Mouse (Mus musculus) left cerebral cortex, postnatal 36 days (tissue): Measurements from ENCODE around the gene Ube2r2. TPM values are rescaled to one million over a fixed set of nuclear protein-coding genes. Genes with fewer than 3 reads are reported as not detected.
A peak's percentile ranks its signal among the peaks of the same experiment; 100 is the strongest.

Source experiments
- DNase-seq, 2 experiments: peaks; one replicate each; pipeline ENCODE4 v3.0.0; 2021 to 2022; ENCODE audit warnings: low spot score in 2 of 2, mixed read lengths in 1 of 2
- intact Hi-C: fragments of 180-260 bp; cut with DNase I; formaldehyde crosslinking; loops from one replicate; pipeline ENCODE4 v1.15.1; 2025
- total RNA-seq, 2 experiments: library from RNA; stranded (reverse); gene quantifications; 2 replicates each; pipeline ENCODE4 v1.2.3; 2021

Gene Ube2r2
- total RNA-seq, 2 experiments from 2014 or later: 78.0 to 80.2 TPM

DNA sequence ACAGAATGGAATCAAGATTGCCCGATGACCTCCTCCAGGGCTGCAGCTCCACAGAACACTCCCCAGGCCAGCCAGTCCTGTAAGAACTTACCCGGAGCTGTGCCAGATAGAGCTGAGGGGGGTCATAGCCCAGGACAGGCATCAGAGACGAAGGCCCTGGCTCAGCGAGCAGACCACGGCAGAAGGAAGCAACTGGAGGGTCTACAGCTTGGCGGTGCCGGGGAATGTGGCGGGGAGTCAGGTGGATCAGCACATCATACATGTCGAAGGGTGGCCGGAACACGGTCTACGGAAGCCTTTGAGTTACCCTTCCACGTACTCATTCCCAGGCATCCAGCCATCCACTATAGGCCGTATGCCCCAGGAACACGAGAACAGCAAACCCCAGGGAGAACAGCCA is 19.8 kb upstream of the Ube2r2 start:
- intact Hi-C loops: no loop called here
- DNase-seq: no peak

DNA sequence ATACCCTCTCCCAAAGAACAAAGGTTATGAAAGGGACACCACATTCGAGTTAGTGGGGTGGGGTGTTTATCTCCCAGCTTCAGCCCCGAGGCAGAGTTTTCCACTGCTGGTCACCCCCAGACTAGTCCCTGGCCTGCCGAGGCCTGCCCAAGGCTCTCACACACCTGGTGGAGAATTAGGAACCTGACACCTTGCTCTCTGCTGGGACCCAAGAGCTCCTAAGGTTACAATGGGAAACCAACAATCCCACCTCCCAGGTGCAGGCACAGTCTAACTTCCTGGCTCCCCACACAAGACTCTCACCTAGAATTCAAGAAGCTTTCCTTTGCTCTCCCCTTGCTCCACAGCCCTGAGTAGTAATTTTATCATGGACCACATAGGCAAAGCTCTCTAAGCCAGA is 18.7 kb upstream of the Ube2r2 start:
- no peak for DNase-seq
- intact Hi-C loops: no loop called here

DNA sequence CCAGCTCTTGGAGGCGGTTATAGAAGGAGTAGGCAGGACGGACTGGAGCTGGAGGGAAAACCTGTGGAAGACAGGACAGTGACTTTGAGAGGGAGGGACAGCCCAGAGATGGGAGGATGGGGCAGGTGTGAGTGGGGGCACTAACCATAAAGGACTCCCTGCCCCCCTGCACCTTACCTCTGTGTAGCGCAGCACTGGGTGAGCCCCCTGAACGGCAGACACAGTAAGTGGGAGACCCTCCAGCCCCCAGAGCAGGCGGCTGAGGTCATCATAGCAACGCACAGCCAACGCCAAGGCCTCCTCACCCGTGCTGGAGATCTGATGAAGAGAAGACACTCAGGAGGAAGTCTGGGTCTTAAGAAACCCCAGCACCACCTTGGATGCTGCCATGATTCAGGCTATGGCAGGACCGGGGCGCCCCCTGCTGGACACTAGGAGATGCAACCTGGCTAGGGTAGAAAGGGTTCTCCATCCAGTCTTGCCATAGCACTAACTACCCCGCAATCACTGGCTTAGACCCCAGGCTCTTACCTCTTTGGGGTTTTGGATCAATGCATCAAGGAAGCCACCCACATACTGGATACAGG is 16.7 kb upstream of the Ube2r2 start:
- intact Hi-C loops: loop anchor here (1.0 kb wide), 1 partner anchor 68 kb away; no protein-coding TSS in a partner anchor
- DNase-seq: peak; percentile 37 to 44

DNA sequence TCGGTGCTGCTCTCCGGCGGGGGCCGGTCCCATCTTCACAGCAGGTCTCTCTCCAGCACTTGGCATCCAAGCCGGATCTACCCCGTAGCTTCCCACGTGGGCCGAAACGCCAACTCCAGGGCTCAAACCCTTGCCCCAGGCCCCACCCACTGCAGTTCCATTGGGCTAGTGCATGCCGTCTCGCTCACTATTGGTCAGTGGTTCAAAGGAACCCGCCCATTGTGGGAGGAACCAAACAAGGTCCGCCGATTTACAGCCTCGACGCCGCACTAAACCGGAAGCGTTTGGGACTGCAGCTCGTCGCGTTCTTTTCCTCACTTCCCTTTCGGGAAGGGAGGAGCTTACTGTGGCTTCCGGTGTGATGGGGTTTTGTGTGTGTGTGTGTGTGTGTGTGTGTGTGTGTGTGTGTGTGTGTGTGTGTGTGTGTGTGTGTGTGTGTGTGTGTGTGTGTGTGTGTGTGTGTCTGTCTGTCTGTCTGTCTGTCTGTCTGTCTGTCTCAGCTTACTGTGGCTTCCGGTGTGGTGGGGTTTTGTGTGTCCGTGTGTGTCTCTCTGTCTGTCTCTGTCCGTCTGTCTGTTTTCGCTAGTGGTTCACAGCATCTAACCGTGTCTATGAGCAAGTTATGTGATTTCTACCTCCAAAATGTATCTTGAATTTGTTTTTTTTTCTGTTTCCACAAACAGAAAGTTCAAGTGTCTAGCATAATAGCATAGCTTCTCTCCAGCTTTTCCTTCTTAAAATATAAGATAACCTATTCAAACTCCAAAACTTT is 11.2 kb upstream of the Ube2r2 start, which contains the start of gene Nol6:
Gene Nol6 (minus strand): TSS at position 276 of the 772 bp plus-strand sequence.
- peak; percentile 97 to 99 for DNase-seq
- intact Hi-C loops: no loop called here

DNA sequence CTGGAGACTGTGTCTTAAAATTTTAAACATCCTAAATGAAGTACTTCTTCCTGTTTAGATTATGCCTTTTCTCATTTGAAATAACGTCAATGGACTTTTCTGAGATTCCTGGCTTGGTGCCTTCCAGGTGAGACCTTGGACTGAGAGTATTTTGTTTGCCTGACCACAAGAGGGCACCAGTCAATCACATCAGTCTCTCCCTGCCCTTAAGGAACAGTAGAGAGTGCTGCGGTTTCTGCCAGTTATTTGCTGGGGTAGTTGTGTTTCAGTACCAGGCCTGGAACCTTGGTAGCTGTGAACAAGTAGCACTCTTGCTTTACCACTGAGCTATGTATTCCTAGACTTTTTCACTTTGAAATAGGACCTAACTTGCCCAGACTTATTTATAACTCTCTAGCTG is 6.1 kb upstream of the Ube2r2 start:
- peak in 1 of 2 experiments; percentile 32 for DNase-seq
- intact Hi-C loops: no loop called here

DNA sequence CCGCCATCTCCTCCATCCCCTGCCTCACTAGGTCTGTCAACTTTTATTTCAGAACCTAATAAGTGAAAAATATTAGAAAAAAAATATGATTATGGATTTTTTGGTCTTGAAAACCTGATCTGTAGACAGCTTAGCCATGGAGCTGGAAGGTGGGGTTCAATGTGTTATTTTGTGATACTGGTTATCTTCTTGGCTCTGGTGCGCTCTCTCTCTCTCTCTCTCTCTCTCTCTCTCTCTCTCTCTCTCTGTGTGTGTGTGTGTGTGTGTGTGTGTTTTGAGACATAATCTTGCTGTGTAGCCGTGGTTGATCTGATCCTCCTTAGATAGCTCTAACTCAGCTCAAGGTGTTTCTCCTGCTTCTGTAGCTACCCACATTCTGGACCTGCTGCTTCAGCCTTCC is 5.7 kb upstream of the Ube2r2 start:
- intact Hi-C loops: no loop called here
- DNase-seq: no peak

DNA sequence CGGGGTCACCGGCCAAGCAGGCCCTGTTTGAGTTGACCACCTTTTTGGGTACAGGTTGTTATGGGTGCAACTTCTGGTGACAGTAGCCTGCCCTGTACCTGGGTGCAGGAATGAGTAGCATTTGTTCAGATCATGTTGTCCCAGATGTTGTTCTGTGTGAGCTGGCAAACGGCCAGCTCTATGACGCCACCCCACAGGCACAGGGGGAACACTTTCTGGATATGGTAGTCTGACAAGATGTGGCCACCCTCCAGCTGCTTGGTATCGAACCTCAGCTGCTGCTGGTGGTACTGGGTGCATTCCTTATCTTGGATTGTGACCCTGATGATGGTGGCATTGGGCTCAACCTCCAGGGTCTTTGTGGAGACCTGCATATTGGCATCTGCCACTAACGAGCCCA is 3.1 kb upstream of the Ube2r2 start:
- intact Hi-C loops: no loop called here
- no peak for DNase-seq

DNA sequence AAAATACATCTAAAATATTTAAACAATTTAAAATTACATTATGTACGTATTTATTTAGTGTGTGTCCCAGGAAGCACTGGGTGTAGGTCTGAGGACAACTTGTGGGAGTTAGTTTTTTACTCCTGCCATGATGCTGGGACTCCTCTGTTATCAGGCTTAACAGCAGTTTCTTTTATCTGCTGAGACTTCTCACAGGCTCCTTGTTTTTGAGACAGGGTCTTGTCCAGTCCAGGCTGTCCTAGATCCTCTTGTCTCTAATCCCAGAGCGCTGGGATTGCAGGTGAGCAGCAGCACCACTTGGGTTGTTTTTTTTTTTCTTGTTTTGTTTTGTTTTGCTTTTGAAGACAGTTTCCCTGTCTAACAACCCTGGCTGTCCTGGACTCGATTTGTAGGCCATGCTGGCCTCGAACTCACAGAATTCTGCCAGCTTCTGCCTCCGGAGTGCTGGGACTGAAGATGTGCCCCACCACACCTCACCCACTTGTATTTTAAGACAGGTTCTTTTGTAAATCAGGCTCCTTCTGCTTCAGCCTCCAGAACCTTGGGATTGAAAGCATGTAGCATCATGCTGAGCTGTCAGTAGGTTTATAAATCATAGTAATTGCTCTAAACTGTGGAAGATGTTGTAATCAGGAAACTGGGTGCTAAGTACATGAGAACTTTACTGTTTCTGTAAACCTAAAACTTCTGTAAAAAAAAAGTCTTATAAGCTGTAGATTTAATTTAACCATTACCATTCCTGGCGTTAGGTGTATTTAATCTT is 1.8 kb upstream of the Ube2r2 start:
- intact Hi-C loops: loop anchor here (2.0 kb wide), 1 partner anchor 33 kb away; no protein-coding TSS in a partner anchor
- DNase-seq: no peak

DNA sequence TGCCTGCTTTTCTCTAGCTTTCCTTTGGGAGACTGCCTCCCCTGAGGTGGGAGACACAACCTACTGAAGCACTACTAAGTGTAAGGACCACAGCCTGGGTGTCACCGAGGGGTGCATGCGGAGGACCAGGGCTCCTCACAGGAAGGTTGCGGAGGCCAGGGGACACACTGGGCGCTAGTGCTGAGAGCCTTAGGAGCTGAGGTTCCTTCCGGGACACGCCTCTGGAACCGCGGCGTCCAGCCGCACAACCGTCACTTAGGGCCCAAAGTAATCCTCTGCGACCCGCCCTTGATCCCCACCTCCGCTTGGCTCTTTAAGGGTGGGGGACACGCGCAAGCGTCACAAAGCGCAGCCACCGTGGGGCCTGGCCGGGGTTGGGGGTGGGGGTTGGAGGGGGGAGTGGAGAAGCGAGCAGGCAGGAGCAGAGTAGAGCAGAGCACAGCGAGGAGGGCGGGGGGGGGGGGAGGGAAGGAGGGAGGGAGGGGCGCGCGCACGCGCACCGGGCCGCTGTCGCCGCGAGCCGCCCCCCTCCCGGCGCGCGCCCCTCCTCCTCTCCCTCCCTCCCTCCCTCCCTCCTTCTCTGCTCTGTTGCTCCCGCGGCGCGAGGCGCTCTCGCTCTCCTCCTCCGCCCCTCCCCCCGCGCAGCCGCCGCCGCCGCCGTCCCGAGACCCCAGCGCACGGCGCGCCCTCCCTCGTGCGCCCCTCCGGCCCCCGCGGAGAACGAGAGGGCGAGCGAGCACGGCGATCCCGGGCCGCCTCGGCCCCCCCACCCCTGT is 420 bp upstream of the Ube2r2 start:
- intact Hi-C loops: loop anchor here (2.0 to 5.0 kb wide), 2 partner anchors 32 to 142 kb away; partner anchors contain the start of gene Ubap2
- peak; percentile 62 to 75 for DNase-seq

DNA sequence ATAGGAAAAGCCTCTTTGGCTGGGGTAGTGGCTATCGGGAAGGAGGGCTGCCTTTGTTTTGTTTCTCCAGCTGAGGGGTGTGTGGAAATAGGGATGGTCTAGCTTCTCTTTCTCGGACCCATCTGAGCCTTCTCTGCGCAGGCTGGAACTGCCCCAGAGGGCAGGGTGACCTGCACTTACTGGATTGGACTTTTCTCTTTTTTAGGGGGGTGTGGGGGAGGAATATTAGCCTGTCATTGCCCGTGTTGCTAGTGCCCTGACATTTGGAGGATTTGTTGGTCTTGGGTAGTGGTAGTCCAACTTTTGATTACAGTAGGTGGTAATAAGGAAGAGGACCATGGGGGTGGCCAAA is 887 bp downstream of the Ube2r2 start:
- intact Hi-C loops: loop anchor here (5.0 kb wide), 1 partner anchor 141 kb away; the partner anchor contains the start of gene Ubap2
- no peak for DNase-seq

DNA sequence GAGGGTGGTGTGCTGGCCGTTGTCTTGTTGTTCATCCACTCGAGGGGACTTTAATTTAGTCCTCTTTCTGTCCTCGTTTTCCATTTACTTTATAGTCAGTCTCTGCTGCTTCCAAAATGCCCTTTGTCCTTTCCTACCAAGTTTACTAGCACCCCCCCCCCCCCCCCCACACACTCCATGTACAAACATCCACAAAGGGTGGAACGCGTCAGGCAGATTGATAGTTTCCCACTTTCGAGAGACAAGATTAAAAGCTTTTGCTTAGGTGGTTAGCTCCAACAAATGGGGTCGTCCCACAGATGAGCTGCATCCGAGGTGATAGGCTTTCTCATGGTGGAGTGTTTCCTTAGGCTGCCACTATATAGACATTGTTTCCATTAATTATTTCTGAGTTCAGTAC is 1.3 kb downstream of the Ube2r2 start:
- DNase-seq: no peak
- intact Hi-C loops: loop anchor here (5.0 kb wide), 1 partner anchor 140 kb away; the partner anchor contains the start of gene Ubap2

DNA sequence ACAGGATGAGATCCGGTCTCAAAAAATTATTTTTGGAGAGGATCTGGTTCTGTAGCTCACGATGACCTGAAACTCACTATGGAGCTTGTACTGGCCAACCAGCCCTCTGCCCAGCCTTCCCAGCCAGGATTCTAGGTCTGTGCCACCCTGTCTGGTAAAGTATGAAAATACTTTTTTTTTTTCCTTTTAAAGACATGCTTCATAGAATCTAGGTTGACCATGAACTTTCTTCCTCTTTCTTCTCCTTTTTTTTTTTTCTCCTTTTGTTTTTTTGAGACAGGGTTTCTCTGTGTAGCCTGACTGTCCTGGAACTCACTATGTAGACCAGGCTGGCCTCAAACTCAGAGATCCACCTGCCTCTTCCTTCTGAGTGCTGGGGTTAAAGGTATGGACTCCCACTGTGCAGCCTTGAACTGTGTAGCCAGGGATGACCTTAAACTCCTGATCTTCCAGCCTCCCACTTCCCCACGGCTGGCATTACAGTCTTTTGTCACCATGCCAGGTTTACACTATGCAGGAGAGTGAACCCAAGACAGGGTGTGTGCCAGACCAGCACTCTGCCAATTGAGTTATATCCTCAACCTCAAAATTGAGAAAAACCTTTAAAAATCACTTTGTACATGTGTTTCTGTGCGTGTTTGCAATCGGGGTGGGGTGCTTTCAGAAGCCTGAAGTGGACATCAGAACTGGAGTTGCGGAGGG is 4.8 kb downstream of the Ube2r2 start:
- intact Hi-C loops: no loop called here
- DNase-seq: no peak

DNA sequence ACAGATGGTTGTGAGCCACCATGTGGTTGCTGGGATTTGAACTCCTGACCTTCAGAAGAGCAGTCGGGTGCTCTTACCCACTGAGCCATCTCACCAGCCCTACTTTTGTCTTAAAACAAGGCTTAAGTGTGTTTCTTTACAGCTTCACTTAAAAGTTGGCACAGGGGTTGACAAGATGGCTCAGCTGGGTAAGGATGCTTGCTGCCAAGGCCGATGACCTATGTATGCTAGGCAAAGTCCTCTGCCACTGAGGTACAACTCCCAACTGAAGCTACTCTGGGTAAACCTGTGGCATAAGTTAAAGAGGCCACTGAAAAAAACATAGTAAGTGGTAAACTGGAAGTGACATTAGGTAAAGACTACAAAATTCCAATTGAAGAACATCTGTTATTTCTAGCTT is 7.1 kb downstream of the Ube2r2 start:
- intact Hi-C loops: no loop called here
- DNase-seq: no peak

DNA sequence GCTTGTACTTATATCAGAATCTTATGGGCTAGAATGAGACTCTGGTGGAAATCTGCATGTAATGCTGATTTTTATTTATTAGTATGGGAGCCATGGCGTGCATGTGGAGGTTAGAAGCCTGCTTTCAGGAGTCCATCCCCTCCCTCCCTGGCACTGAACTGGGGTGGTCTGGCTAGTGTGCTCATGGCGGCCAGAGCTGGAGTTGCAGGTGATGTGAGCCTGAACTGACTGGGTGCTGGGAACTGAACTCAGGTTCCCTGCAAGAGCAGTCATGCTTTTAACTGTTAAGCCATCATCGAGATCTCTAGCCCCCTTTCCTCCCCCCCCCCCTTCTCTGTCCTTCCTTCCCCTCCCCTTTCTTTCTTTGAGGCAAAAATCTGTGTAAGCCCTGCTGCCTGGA is 14.3 kb downstream of the Ube2r2 start:
- no peak for DNase-seq
- intact Hi-C loops: no loop called here

DNA sequence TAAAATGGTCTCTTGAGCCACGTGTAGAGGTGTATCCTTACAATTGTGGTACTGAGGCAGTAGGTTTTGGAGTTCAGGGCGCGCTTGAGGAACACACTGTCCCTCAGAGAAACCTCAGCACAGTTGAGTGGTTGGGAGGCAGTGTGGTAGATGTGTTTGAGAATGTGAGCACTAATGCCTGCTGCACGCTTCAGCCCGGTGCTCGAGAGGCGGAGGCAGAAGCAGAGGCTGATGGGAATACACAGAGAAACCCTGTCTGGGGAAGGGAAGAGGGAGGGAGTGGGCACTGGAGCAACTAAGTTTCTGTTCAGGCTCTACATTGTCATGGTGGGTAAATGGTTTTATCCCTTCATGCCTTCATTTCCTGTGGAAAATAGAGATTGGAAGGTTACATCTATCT is 15.6 kb downstream of the Ube2r2 start:
- DNase-seq: no peak
- intact Hi-C loops: no loop called here

DNA sequence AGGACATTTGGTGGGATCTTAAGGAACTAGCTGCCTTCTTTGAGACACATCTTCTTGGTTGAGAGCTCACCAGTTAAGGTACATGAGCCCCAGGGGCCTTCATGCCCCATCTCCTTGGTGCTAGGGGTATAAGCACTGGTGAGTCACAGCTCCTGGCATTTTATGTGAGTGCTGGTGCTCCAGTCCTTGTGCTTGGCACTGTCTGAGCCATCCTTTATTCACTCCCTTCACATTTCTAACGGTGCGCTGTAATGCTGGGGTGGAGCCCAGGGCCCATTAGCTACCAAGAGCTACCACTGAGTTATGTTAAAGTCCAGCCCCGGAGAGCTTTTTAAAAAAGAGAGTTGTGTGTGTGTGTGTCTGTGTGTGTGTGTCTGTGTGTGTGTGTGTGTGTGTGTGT is 17.6 kb downstream of the Ube2r2 start:
- intact Hi-C loops: no loop called here
- no peak for DNase-seq

DNA sequence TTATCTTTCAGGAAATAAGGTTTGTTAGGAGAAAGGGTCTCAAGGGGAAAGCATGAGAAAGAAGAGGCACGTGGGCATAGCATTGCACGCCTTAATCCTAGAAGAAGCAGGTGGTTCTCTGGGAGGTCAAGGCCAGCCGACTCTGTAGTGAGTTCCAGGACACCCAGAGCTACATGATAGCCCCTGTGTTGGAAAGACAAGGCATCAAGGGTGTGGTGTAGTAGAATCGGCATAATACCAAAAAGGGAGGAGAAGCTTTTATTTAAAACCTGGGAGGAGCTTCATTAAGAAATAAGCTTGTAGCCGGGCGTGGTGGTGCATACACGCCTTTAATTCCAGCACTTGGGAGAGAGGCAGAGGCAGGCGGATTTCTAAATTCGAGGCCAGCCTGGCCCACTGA is 21.4 kb downstream of the Ube2r2 start:
- intact Hi-C loops: no loop called here
- DNase-seq: no peak

DNA sequence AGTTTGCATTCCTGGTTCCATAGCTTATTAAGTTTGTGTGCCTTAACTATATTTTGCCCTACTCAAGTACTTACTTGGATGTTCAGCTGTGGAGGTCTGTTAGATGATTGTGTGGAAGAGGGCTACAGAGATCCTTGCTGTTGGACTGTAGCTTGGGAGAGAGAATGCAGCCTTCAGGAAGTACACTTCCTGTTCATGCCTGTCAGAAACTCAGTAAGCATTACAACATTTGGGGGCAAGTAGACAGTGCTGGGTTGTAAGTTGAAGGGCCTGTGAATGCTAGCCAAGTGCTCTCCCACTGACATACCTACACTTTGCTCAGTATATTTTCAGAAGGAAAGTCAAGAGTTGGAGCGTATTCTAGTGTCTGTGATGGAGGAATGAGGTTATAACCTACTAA is 22.7 kb downstream of the Ube2r2 start:
- no peak for DNase-seq
- intact Hi-C loops: no loop called here

DNA sequence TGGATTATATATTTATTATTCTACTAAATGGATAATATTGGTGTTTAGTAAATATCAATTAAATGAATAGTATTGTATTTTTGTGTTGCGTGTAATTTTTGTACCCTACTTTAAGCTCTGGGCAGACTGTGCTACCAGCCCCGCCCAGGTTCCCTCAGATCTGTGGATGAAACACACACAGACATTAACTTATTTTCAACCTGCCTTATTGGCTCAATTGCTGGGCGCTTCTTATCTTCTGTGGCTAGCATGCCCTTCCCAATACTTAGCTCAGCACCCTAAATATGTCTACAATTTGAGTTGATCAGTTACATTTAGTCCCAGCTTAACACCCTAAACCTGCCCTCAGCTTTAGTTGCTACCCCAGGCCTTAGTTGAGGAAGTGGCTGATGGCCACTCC is 25.7 kb downstream of the Ube2r2 start:
- intact Hi-C loops: no loop called here
- DNase-seq: no peak
